Mouse (Mus musculus): ENCODE results near the gene Nhej1.

The Nhej1 gene

DNA sequence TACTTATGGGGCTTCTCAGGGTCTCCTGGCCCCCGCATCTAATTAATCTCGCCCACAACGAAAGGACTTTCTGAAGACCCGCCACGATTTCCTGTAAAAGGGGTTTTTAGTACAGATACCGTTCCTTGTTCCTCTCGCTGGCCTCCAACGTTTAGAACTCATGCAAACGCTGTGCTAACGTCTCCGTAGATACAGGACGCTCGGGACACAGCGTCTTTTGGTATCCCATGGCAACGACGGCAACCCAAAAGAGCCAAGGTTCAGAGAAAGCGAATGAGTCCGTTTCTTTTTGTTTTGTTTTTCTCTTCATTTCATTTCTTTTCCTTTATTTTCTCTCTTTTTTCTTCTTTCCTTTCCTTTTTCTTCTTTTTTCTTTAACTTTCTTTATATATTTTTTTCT, 189.6 kb downstream of the Nhej1 start, which contains the start of gene Cfap65:
Gene Cfap65, minus strand, starts transcription at position 198 of the 400 bp plus-strand sequence.
- DNase-seq (ENCODE audit: low spot score): no peak

DNA sequence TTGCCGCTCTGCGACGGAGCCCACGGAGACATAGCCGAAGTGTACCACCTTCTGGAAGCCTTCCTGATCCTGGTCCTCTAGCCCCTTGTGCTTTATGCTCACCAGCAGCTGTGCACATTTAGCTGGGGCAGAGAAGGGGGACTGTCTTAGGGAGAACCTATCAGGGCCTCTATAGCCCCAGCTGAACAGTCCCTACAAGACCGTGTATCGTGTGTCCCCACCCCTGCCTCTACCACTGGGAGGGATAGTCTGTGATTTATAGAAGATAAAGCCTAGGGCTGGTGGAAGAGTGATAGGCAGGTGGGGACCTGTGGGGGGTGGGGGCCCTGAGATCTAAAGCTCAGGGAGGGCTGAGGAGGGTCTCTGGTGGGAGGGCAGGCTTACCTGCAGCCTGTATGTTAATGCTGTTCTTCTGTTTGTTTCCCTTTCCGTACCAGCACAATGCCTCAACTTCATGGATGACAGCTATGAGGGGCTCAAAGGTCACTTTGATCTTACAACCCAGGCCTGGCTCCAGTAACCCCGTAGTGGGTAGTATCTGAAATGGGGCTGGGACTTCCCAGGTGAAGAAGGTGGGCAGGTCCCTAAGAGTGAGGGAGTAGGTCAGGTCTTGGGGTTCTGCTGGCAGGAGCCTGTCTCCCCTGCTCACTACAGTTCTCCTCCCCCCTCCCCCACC, 197.2 kb downstream of the Nhej1 start:
- DNase-seq (ENCODE audit: low spot score): no peak

DNA sequence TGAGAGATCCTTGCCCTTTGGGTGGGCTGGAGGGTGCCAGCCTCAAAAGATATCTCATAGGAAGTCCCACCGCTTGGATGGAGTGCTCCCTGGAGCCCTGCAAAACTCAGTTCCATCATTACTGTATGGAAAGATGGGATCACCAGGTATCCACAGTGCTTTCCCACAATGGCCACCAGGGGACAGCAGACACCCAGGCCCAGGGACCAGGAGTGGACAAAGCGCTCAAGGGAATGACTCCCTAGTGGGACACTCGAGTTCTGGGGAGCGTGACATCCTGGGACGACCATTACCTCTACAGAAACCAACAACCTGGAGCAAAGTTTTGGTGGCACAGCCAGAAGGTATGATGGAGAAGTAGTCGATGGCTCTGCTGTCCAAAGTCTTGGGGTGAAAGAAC, 198.3 kb downstream of the Nhej1 start:
- no peak for DNase-seq (ENCODE audit: low spot score)

DNA sequence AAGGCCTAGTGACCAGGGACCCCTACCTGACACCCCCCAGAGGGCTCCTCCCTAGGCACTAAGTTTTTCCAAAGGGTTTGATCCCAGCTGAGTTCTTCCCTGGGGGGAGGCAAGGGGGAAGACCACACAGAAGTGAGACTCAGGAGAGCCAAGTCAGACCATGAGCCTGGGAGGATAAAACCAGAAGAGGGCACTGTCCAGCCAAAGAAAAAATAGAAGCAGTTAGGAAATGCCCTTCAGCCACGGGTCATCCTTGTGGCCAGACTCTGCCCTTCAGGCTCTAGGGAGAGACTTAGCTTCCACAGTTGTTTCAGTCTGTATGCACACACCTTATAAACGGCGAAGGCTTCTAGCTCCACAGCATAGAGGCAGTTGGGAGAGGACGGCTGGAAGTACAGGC, 200.5 kb downstream of the Nhej1 start:
- DNase-seq (ENCODE audit: low spot score): no peak
